Mouse (Mus musculus) forebrain, postnatal 0 days (tissue): ENCODE results near the gene Cstf2t. TPM values are rescaled to one million over a fixed set of nuclear protein-coding genes. Genes with fewer than 3 reads are reported as not detected.

Source experiments
- ATAC-seq: fragments of 200-750 bp; cut with Nextera tagmentation; 2 replicates; pipeline ENCODE4 v1.8.0; 2017; ENCODE audit warnings: mild to moderate bottlenecking, moderate library complexity
- DNase-seq: peaks from one replicate; pipeline ENCODE4 v3.0.0-alpha.2; 2015
- H3K27ac ChIP-seq: fragments of 300-500 bp; sonication (generic); 2 replicates; pipeline ENCODE4 v1.5.1; 2014; ENCODE audit warnings: low read depth, mild to moderate bottlenecking, antibody characterized with exemption, low read length, moderate library complexity, mixed read lengths
- H3K27me3 ChIP-seq: fragments of 300-500 bp; sonication (generic); 2 replicates; pipeline ENCODE4 v1.6.1; 2014; ENCODE audit warnings: mild to moderate bottlenecking, low read length, mixed read lengths; ENCODE audit not compliant: insufficient read depth
- H3K36me3 ChIP-seq: fragments of 300-500 bp; sonication (generic); 2 replicates; pipeline ENCODE4 v1.6.1; 2014; ENCODE audit warnings: mild to moderate bottlenecking, moderate library complexity; ENCODE audit not compliant: insufficient read depth
- H3K4me1 ChIP-seq: fragments of 300-500 bp; sonication (generic); 2 replicates; pipeline ENCODE4 v1.6.1; 2014; ENCODE audit warnings: antibody characterized with exemption; ENCODE audit not compliant: insufficient read depth
- H3K4me2 ChIP-seq: fragments of 300-500 bp; sonication (generic); 2 replicates; pipeline ENCODE4 v1.6.1; 2014; ENCODE audit warnings: low read depth, mild to moderate bottlenecking, moderate library complexity
- H3K4me3 ChIP-seq: fragments of 300-500 bp; sonication (generic); 2 replicates; pipeline ENCODE4 v1.5.1; 2014; ENCODE audit warnings: low read depth, low read length, mixed read lengths
- H3K9ac ChIP-seq: fragments of 300-500 bp; sonication (generic); 2 replicates; pipeline ENCODE4 v1.6.1; 2014; ENCODE audit warnings: mild to moderate bottlenecking
- H3K9me3 ChIP-seq: fragments of 300-500 bp; sonication (generic); 2 replicates; pipeline ENCODE4 v1.6.1; 2016; ENCODE audit warnings: low read length
- CTCF ChIP-seq: sonication (generic); IDR thresholded peaks from 2 replicates; pipeline ENCODE4 v1.5.1; 2016; ENCODE audit warnings: antibody characterized with exemption, control low read depth, low read depth
- WGBS: fragments of 180-500 bp; shearing (Covaris S2); extraction: QIAGEN DNeasy Blood & Tissue Kit; methylation state at CpG from one replicate; pipeline ENCODE4 v1.1.7; 2014; 5-methylcytosine and 5-hydroxymethylcytosine counted together
- polyA plus RNA-seq: library from polyadenylated mRNA; unstranded; fragments of >200 nt; fragmentation: Nextera tagmentation; extraction: Ambion mirVana; gene quantifications from 2 replicates; pipeline ENCODE4 v1.2.1, GENCODE M21; 2015
- total RNA-seq: library from RNA; depleted of rRNA; stranded (reverse); fragments of >200 nt; gene quantifications from 2 replicates; pipeline ENCODE4 v1.2.3, GENCODE M21; 2014; rRNA removed

The Cstf2t gene
- total RNA-seq: 72.9 and 90.9 TPM in 2 replicates
- 53.6 and 59.5 TPM in 2 replicates for polyA plus RNA-seq

DNA sequence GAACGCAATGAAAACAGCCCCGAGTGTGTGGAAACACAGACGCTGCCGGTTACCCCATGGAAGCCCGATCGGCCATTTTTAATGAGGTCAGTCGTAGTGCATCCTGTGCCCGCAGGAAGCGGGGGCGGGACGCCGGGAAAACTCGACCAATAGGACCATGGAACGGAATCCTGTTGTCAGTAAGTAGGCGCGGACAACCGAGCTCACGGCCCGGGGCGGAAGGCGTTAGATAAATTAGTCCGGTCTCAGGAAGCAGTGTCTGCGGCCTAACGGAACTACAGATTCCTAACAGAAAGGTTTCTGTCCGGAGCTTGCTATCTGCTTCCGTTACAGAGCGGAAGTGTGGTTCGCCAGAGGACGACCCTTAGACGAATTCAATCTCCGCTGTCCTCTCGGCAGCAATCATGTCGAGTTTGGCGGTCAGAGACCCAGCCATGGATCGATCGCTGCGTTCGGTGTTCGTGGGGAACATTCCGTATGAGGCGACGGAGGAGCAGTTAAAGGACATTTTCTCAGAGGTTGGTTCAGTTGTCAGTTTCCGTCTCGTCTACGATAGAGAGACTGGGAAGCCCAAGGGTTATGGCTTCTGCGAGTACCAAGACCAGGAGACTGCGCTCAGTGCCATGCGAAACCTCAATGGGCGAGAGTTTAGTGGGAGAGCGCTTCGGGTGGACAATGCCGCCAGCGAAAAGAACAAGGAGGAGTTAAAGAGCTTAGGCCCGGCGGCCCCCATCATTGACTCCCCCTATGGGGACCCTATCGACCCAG lies at the start of gene Cstf2t:
TSS of gene Cstf2t (plus strand) at position 176 of the 768 bp plus-strand sequence.
- WGBS: 2% methylated on average over 56 of the region's 56 CpGs
- ATAC-seq (peak; percentile 100), DNase-seq (peak; percentile 99)
- TF ChIP-seq CTCF: no peak
- peak within 1 kb of the TSS; percentile 62 for H3K9ac ChIP-seq
- no peaks in the 10 kb centered on the region for H3K9me3 ChIP-seq
- H3K36me3 ChIP-seq: peaks cover 21% of the 10 kb centered on the region
- H3K4me2 ChIP-seq: peak within 1 kb of the TSS; percentile 85
- peaks cover 14% of the 10 kb centered on the region for H3K4me1 ChIP-seq
- H3K4me3 ChIP-seq: peak within 1 kb of the TSS; percentile 60
- H3K27me3 ChIP-seq: no peaks in the 10 kb centered on the region
- peak within 1 kb of the TSS; percentile 80 for H3K27ac ChIP-seq

DNA sequence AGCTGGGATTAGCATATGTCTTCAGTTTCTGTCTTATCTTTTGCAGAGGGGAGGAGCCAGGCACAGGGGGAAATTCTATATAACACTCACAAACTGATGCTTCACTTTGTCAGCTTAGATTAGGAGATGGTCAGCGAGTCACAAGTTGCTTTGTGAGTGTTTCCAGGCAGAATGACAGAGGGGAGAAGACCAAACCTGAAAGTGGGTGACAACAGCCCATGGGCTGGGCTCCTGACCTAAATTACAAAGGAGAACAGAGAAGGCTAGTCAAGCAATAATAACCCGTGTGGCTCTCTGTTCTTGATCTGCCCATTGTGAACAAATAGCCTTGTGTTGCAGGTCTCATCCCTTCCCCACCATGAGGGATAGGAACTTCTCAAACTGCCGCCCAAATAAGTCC lies 43.7 kb upstream of the Cstf2t start:
- no peak for TF ChIP-seq CTCF
- DNase-seq: no peak
- WGBS: 83% methylated on average over 3 of the region's 3 CpGs

DNA sequence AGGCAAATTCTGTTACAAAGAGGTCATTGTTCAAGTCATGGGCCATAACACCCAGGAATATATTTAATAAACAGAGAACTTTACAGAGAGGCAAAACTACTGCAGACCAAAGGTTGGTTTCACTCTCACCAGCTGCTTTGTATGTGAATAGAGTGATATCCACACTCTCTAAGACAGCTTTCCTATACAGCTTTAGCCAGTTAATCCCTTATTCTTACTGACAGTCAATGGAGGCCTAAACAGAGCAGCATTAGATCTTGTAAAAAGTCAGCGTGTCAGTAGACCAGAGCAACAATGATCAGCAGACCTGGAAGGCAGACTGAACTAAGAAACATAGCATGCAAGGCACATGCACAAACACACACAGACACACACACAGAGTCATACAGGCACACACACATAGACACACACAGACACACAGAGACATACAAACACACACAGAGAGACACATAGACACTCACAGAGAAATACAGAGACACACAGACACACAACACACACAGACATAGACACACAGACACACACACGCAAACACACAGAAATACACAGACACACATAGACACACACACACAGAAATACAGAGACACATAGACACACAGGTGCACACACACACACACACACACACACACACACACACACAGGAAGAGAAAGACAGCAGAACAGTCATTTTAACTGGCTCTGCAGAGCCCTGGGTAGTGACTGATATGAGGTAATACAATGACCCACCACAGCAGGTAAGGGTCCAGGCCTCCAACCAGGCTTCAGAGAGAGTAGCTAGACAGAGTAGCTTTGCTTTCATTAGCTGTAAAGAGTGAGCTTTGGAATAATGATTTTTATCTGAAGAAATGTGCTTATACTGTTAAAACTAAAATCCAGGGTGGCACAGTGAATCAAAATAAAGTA lies 41.4 kb upstream of the Cstf2t start:
- WGBS: 57% methylated on average over 2 of the region's 2 CpGs
- no peak for TF ChIP-seq CTCF
- Histone ChIP-seq H3K9me3 (no peaks in the 10 kb centered on the region), H3K4me2 (no peak overlapping the region), H3K27me3 (no peaks in the 10 kb centered on the region), H3K4me3 (no peak overlapping the region), H3K27ac (no peak overlapping the region), H3K9ac (no peak overlapping the region), H3K36me3 (no peaks in the 10 kb centered on the region), H3K4me1 (no peaks in the 10 kb centered on the region)
- no peak for DNase-seq
- ATAC-seq: no peak

More for the DNA sequence above, 43.7 kb upstream of the Cstf2t start:
- no peak overlapping the region for H3K4me3 ChIP-seq
- no peak for ATAC-seq
- H3K36me3 ChIP-seq: no peaks in the 10 kb centered on the region
- H3K27ac ChIP-seq: no peak overlapping the region
- no peaks in the 10 kb centered on the region for H3K9me3 ChIP-seq
- no peaks in the 10 kb centered on the region for H3K27me3 ChIP-seq
- H3K4me2 ChIP-seq: no peak overlapping the region
- H3K4me1 ChIP-seq: no peaks in the 10 kb centered on the region
- no peak overlapping the region for H3K9ac ChIP-seq

DNA sequence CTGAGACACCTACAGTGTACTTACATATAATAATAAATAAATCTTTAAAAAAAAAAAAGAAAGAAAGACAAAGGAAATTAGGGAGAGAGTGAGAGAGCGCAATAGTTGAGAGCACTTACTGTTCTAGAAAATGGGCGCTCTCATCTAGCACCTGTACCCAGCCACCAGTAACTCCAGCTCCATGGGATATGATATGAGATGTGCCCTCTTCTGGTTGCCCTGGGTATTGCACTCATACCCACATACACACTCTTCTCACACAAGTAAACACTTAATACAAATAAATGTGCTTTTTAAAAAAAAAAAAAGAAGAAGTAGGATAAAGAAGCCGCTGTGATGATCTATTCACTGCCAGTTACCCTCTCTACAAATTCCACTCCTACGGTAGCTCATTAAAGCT lies 36.0 kb upstream of the Cstf2t start:
- Histone ChIP-seq H3K36me3 (no peaks in the 10 kb centered on the region), H3K4me2 (no peak overlapping the region), H3K4me1 (no peaks in the 10 kb centered on the region), H3K9ac (no peak overlapping the region), H3K4me3 (no peak overlapping the region), H3K9me3 (no peaks in the 10 kb centered on the region), H3K27me3 (no peaks in the 10 kb centered on the region), H3K27ac (no peak overlapping the region)
- TF ChIP-seq CTCF: 0 out of 2 replicates have a peak, but pooled peaks have one; percentile 22
- 96% methylated on average over 4 of the region's 4 CpGs for WGBS
- no peak for ATAC-seq
- no peak for DNase-seq

DNA sequence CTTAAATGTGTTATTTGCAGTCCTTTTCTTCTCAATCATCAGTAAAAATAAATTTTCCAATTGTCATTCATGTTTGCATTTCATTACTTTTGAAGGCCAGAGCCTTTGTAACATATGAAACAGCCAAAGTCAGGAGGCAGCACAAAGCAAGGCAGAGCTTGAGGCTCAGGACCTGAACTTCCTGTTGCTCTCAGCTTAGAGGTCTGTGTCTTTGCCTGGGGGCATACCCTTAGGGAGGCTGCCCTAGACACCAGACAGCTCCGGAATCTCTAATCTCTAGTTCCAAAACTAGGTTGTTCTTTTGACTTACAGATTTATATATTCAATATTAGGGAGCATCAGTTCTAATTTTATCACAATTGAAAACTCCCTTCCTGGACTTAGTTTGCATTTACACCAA lies 17.9 kb upstream of the Cstf2t start:
- no peaks in the 10 kb centered on the region for H3K27me3 ChIP-seq
- H3K4me3 ChIP-seq: no peak overlapping the region
- no peaks in the 10 kb centered on the region for H3K4me1 ChIP-seq
- ATAC-seq: no peak
- WGBS: 89% methylated on average over 1 of the region's 1 CpGs
- DNase-seq: no peak
- H3K9ac ChIP-seq: no peak overlapping the region
- H3K27ac ChIP-seq: no peak overlapping the region
- no peaks in the 10 kb centered on the region for H3K9me3 ChIP-seq
- H3K36me3 ChIP-seq: no peaks in the 10 kb centered on the region
- no peak for TF ChIP-seq CTCF
- H3K4me2 ChIP-seq: no peak overlapping the region

DNA sequence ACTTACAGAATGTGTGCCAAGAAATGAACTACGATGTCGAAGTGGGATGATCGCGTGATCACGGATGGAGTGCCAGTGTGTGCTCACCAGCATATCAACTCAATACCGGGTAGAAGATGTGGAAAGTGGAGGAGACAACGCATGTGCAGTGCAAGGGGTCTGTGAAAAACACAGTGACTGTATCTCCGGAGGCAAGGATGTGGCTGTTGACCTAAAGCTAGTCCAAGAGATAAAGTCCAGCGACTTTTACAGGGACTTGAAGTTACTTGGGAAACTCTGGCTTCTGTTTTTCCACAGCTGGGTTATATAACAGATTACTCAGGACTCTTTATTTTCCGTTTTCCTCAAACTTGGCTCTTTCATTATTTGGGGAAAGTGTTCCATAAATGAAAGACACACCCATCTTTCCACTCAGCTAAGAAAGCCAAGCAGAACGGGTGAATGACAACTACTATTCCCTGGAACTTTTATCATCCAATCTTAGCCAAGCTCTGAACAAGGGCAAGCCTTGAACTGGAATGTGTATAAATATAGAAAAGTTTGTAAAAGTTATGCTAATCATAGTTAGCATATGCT lies 17.3 kb upstream of the Cstf2t start:
- no peak for DNase-seq
- Histone ChIP-seq H3K9me3 (no peaks in the 10 kb centered on the region), H3K4me3 (no peak overlapping the region), H3K27me3 (no peaks in the 10 kb centered on the region), H3K36me3 (no peaks in the 10 kb centered on the region), H3K4me1 (no peaks in the 10 kb centered on the region), H3K27ac (no peak overlapping the region), H3K9ac (no peak overlapping the region), H3K4me2 (no peak overlapping the region)
- ATAC-seq: no peak
- WGBS: 87% methylated on average over 11 of the region's 11 CpGs
- no peak for TF ChIP-seq CTCF
